Mouse (Mus musculus) kidney, adult 2 months (tissue): ENCODE measurements at regions not wholly inside any gene's neighbourhood (a gene's known extent, or its start where the extent isn't known, plus 50 kb on each side); places are given as distances from the start of the nearest gene placed in this dataset.

Source experiments
- CTCF ChIP-seq: fragments of 200-500 bp; conservative IDR thresholded peaks from 2 replicates; pipeline ENCODE4 v1.5.1; 2011; ENCODE audit warnings: low read depth, mild to moderate bottlenecking, control low read depth, low read length, moderate library complexity, mixed read lengths; ENCODE audit not compliant: insufficient read depth, insufficient read length
- POLR2A ChIP-seq: fragments of 200-500 bp; IDR thresholded peaks from one replicate; pipeline ENCODE4 v1.6.1; 2011; ENCODE audit warnings: low read depth, low read length, control low read depth

- TF ChIP-seq CTCF (no peak), POLR2A (no peak)
Measured at GRCm38 (mm10) chr15:8882880-8883539, 84.7 kb upstream of the Ranbp3l start.
